Mouse (Mus musculus) brain, embryonic 14.5 days (tissue): ENCODE data around the gene Pygo2. TPM values are rescaled to one million over a fixed set of nuclear protein-coding genes. Genes with fewer than 3 reads are reported as not detected.
A peak's percentile ranks its signal among the peaks of the same experiment; 100 is the strongest.

Experiments
- DNase-seq: peaks from one replicate; pipeline ENCODE4 v3.0.0-alpha.2; 2011; ENCODE audit warnings: low read depth
- CTCF ChIP-seq: fragments of 200-500 bp; IDR thresholded peaks from 2 replicates; pipeline ENCODE4 v1.5.1; 2012; ENCODE audit warnings: inconsistent platforms, mild to moderate bottlenecking, moderate library complexity, borderline replicate concordance; ENCODE audit not compliant: insufficient read depth, insufficient read length; ENCODE audit errors: extremely low read depth
- POLR2A ChIP-seq: fragments of 200-500 bp; IDR thresholded peaks from 2 replicates; pipeline ENCODE4 v1.6.1; 2012; ENCODE audit warnings: mild to moderate bottlenecking, inconsistent platforms, borderline replicate concordance; ENCODE audit not compliant: poor library complexity, insufficient read depth, insufficient read length, severe bottlenecking; ENCODE audit errors: extremely low read depth
- polyA plus RNA-seq: library from polyadenylated mRNA; depleted of rRNA; stranded (reverse); fragments of >200 nt; gene quantifications from 2 replicates; pipeline ENCODE4 v1.2.3, GENCODE M21; 2012

Pygo2 gene
- polyA plus RNA-seq, 1 experiment, result 71.6 TPM

DNA sequence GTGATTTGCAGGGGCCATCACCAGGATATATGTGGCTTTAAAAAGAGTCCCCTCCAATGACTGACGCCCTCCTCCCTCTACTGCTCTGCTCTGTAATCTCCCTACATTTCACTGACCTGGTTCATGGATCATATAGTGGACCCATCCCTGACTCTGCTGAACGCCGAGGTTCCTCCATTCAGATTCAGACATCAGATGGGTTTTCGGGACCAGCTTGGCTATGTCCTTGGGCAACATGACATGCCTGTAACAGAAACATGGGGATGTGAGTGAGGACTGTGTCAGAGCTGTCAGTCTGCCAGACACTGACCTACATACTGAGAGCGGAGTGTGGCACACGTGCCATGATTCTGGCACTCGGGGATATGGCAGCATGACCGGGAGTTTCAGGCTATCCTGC, 13.9 kb upstream of the Pygo2 start:
- no peak for TF ChIP-seq POLR2A
- no peak for TF ChIP-seq CTCF
- no peak for DNase-seq

DNA sequence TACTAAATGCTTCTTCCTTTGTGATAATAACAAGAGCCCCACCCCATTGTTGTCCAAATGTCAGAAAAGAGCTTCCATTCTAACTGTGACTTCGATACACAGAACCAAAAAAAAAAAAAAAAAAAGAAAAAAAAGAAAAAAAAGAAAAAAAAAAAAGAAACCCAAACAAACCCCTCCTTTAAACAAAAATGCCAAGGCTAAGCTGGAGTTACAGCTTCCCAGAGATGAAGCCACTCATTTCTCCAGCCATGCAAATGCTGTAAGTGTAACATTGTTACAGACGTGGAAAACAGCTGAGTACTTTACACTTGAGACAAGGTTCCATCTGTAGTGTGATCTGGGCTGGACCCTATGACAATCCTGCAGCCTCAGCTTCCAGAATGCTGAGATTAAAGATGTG, 12.9 kb upstream of the Pygo2 start:
- TF ChIP-seq POLR2A, result no peak
- no peak for TF ChIP-seq CTCF
- no peak for DNase-seq

- TF ChIP-seq POLR2A, result 0 out of 2 replicates have a peak, but pooled peaks have one; percentile 26
- TF ChIP-seq CTCF, result no peak
- DNase-seq, result peak; percentile 95
Observed at GRCm38 (mm10) chr3:89417840-89418169, 12.2 kb upstream of the Pygo2 start.

DNA sequence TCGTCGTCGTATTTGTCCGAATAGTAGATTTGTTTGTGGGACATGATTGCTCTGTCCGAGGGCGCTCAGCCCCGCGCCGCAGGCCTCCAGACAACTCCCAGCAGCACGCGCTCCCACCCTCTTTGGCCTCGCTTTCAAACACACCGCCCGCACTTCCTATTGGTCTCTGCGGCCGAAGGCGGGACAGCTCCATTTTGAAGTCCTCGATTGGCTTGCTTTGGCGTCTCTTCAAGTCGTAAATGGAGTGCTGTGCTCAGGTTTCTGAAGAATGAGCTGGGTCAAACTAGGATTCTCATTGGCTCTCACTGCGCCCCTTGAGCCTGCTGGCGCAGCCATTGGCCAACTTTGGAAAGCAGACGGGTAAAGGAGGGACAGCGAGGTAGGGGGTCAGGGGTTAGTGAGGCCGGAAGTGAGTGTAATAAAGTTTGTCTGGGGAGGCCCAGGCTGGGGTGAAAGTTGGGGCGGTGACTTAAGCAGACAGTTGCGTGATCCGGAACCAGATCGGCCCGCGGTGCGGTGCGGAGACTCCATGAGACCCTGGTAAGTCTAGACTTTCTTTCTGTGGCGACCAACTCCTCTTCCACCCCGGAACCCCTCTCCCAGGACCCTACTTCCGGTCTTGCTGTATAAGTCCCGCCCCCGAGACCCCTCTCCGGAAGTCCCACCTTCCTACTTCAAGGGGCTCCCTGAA, 11.7 kb upstream of the Pygo2 start, which contains the start of the genes Cks1b and Shc1:
Gene Cks1b, minus strand, starts transcription at position 214 of the 691 bp plus-strand sequence.
Gene Shc1, plus strand, starts transcription at position 274 of the 691 bp plus-strand sequence.
- DNase-seq, result peak; percentile 100
- TF ChIP-seq CTCF (no peak), POLR2A (peak; percentile 28; the same call in 1 of the 2 replicates)

DNA sequence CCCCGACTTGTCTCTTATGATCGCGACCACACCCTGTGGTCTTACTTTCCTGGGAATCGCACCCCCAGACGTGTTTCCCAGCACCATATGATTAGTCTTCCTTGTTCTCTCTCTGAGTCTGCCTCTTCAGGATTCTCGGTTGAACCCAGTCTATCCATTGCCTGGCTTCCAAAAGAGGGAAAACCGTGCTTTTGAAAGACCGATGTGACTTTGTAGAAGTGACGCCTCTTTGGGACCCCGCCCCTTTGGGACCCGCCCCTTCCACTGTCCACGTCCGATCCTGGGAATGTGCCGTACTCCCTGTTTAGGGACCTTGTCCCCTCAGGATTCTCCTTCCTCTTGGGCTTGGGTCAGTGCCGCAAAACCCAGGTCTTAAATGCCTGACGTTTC, 11.2 kb upstream of the Pygo2 start:
- no peak for TF ChIP-seq POLR2A
- TF ChIP-seq CTCF, result no peak
- DNase-seq, result no peak

- DNase-seq, result peak; percentile 29
- TF ChIP-seq POLR2A (no peak), CTCF (no peak)
Observed at GRCm38 (mm10) chr3:89419571-89419970, 10.4 kb upstream of the Pygo2 start.

GRCm38 (mm10) chr3:89419981-89420380, 10.0 kb upstream of the Pygo2 start:
- TF ChIP-seq POLR2A (no peak), CTCF (no peak)
- DNase-seq, result no peak

GRCm38 (mm10) chr3:89420421-89420820, 9.6 kb upstream of the Pygo2 start:
- TF ChIP-seq POLR2A (no peak), CTCF (no peak)
- DNase-seq, result no peak

DNA sequence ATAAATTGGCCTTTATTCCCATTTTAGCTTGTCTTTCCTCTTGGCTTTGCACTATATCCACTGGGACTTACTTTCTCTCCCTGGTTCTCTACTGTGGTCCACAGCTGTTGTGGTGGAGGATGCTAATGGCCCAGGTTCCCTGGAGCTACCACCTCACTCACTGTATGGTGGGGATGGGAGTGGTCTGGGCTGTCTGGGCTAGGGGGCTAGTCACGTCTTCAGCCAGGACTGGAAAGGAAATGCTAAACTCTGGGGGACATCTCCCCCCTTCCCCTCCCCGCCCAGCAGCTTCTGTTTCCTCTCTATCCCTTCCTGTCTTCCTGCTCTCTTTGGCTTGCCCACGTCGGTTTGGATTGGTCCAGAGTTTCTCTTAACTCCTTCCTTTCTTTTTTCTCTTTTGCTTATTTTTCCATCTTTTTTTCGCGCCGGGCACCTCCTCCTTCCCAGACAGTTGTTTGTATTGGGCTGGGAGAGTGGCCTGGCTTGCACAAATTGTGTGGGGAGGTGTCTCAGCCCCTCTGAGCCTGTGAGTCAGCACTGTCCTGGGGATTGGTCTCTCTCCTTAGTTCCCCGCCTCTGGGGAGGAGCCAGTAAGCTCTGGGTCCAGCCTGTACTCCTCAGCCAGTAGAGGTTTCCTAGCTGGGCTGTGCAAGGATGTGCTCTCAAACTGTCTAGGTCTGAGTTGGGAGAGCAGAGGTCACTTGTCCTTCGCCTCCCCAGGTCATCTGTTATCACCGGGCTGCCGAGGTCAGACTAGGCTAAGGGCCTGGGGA, 8.8 kb upstream of the Pygo2 start:
- DNase-seq, result peak; percentile 78
- TF ChIP-seq CTCF (no peak), POLR2A (no peak)

GRCm38 (mm10) chr3:89421810-89422473, 8.1 kb upstream of the Pygo2 start:
- DNase-seq, result peak; percentile 19

DNA sequence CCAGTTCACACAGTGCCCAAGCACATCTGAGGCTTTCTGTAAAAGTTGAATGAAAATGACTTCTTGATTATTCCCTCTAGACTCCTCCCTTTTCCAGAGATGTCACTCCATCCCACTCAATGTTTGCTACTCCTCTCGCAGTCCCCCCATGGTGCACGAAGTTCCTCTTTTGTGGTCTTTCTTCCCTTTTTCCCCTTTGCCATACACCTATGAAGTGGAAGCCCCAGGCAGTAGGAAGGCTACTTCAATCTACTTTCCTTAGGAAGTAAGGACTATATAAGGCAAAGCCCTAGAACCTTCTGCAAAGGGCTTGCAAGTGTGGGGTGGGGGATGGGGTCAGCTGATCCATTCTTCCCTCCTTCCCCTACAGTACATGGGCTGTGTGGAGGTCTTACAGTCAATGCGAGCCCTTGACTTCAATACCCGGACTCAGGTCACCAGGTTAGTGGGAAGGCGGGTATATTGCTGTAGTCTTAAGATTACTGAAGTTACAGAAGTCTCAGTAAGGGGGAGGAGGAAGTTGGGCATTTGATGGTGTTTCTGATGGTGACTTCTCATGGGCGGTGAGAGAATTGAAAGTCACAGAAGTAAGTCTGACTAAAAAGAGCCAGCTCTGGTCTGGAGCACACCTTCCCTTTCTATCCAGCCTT, 7.3 kb upstream of the Pygo2 start:
- TF ChIP-seq CTCF (no peak), POLR2A (no peak)
- DNase-seq, result no peak

More at GRCm38 (mm10) chr3:89421810-89422473, 8.1 kb upstream of the Pygo2 start:
- TF ChIP-seq CTCF (no peak), POLR2A (no peak)
